Comparison of ENCODE assay signal across 10 mouse cellular contexts in the genomic region with DNA sequence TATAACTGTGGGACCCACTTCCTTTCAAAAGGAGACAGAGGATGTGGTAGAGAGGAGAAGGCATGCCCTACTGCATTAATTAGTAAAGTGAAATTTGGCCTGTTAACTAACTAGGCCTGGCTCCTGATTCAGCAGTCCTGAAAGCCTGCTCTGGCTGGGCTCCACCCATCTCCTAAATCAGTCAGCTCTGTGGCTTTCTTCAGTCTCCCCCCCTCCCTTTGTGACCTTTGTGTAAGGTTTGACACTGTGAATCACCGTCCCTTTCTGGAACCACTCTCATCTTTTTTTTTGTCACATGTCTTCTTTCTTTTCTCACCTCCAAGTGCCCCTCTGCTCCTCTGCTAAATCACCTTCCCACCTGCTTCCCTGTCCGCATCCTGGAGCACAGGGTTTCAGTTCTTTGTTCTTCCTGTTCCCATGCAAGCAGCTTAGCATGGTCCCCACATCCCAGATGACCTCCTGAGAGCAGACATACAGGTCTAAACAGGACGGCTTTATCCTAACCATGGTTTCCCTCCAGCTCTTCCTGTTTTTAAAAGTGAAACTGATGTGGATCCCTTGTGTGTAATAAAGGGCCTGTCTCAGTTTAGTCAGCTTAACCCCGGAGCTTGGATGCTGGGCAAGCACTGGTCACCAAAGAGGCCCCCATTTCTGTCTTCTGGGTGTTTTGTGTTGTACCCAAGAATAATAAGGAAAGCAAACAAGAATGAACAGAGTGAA. TPM values are rescaled to one million over a fixed set of nuclear protein-coding genes. Genes with fewer than 3 reads are reported as not detected.
DNase-seq lines count a peak whose midpoint lies in the region; ATAC-seq and TF ChIP-seq lines count a peak whose summit lies in the region.
"Had no signal": no experiment of that assay in that cellular context is flagged by ENCODE, and none has a peak within 500 bp of the region (broad histone marks: within the 10 kb centered on the region; RNA-seq: fewer than 3 reads in every experiment).

No protein-coding gene starts in this region.

- peaks cover 9% of the 10 kb centered on the region; the same call in 1 of the 2 replicates for H3K4me1 ChIP-seq in kidney, embryonic 15.5 days
- H3K4me1 ChIP-seq in CH12.LX (ENCODE audit: control insufficient read depth in 1 of 2, insufficient read depth in 2 of 2) = peaks cover 15 to 61% of the 10 kb centered on the region in 2 experiments
- no peaks in the 10 kb centered on the region for H3K4me1 ChIP-seq in intestine, embryonic 15.5 days (replicated peaks)
- H3K4me1 ChIP-seq in forebrain, postnatal 0 days (ENCODE audit: insufficient read depth) = no peaks in the 10 kb centered on the region
- H3K4me1 ChIP-seq: forebrain, embryonic 12.5 days had no signal

- no peak for TF ChIP-seq RAD21 in CH12.LX (IDR thresholded peaks at IDR 0.05; ENCODE audit: low read depth, low read length)

- no peak for TF ChIP-seq POLR2A in CH12.LX (IDR thresholded peaks at IDR 0.05; ENCODE audit: low read depth, low read length)

- TF ChIP-seq CTCF in CH12.LX (conservative IDR thresholded peaks at IDR 0.05 in 1 of 2, IDR thresholded peaks at IDR 0.05 in 1 of 2; ENCODE audit: low read depth in 2 of 2, low read length in 2 of 2) = no peak
- TF ChIP-seq CTCF in forebrain, postnatal 0 days (IDR thresholded peaks at IDR 0.05; ENCODE audit: low read depth) = no peak

- TF ChIP-seq EP300 in CH12.LX (IDR thresholded peaks at IDR 0.05; ENCODE audit: low read length) = no peak

- in situ Hi-C loops in CH12.LX (cut with MboI; ENCODE audit: low pct_ligation_motif_present, low pct_unique_long_range_greater_than_20kb, low sequenced_read_pairs) = no loop called here

- no peak for ATAC-seq in kidney, embryonic 15.5 days (replicated peaks; ENCODE audit: low FRiP score)
- peak; percentile 55 for ATAC-seq in common myeloid progenitor, adult 5-6 weeks (replicated peaks; ENCODE audit: low read depth, poor library complexity, severe bottlenecking)
- peak; percentile 49 for ATAC-seq in megakaryocyte progenitor cell, adult 5-6 weeks (replicated peaks; ENCODE audit: poor library complexity)
- no peak for ATAC-seq in intestine, embryonic 15.5 days
- no peak for ATAC-seq in forebrain, postnatal 0 days
- ATAC-seq: intestine, postnatal 0 days had no signal

- H3K4me3 ChIP-seq in kidney, embryonic 15.5 days (replicated peaks) = no peak overlapping the region
- no peak overlapping the region for H3K4me3 ChIP-seq in CH12.LX (replicated peaks in 1 of 3; ENCODE audit: low read depth in 2 of 3, low read length in 2 of 3, poor library complexity in 1 of 3)
- no peak overlapping the region for H3K4me3 ChIP-seq in intestine, embryonic 15.5 days (replicated peaks)
- no peak overlapping the region for H3K4me3 ChIP-seq in forebrain, postnatal 0 days (ENCODE audit: low read depth, low read length)
- H3K4me3 ChIP-seq: forebrain, embryonic 12.5 days had no signal

- H3K79me2 ChIP-seq in CH12.LX (replicated peaks; ENCODE audit: control insufficient read depth, extremely low read depth, insufficient read depth, poor library complexity, severe bottlenecking) = no peaks in the 10 kb centered on the region

- no peaks in the 10 kb centered on the region for H3K36me3 ChIP-seq in kidney, embryonic 15.5 days
- H3K36me3 ChIP-seq in CH12.LX (replicated peaks in 1 of 2; ENCODE audit: control insufficient read depth in 1 of 2, insufficient read depth in 1 of 2, low read length in 1 of 2) = peaks cover 0 to 2% of the 10 kb centered on the region in 2 experiments
- no peaks in the 10 kb centered on the region for H3K36me3 ChIP-seq in intestine, embryonic 15.5 days
- peaks cover 11% of the 10 kb centered on the region; the same call in 1 of the 2 replicates for H3K36me3 ChIP-seq in forebrain, postnatal 0 days (ENCODE audit: insufficient read depth)
- H3K36me3 ChIP-seq: forebrain, embryonic 12.5 days had no signal

- H3K9ac ChIP-seq in kidney, embryonic 15.5 days = no peak overlapping the region
- H3K9ac ChIP-seq in CH12.LX (ENCODE audit: insufficient read depth, low read depth) = peak overlapping the region; percentile 59
- no peak overlapping the region for H3K9ac ChIP-seq in intestine, embryonic 15.5 days
- no peak overlapping the region for H3K9ac ChIP-seq in forebrain, postnatal 0 days
- H3K9ac ChIP-seq: forebrain, embryonic 12.5 days had no signal

- H3K9me3 ChIP-seq in kidney, embryonic 15.5 days (replicated peaks) = no peaks in the 10 kb centered on the region
- H3K9me3 ChIP-seq in CH12.LX (replicated peaks; ENCODE audit: low read length) = no peaks in the 10 kb centered on the region
- H3K9me3 ChIP-seq in intestine, embryonic 15.5 days = no peaks in the 10 kb centered on the region
- H3K9me3 ChIP-seq in forebrain, postnatal 0 days (ENCODE audit: low read length) = no peaks in the 10 kb centered on the region
- H3K9me3 ChIP-seq: forebrain, embryonic 12.5 days had no signal

- DNase-seq in kidney, adult 18-20 months = peak; percentile 7
- peak; percentile 76 for DNase-seq in CH12.LX (ENCODE audit: extremely low read depth)
- no peak for DNase-seq in testis, postnatal 14 days (ENCODE audit: low spot score)
- DNase-seq in forebrain, postnatal 0 days = no peak

- no peak overlapping the region for H3K27ac ChIP-seq in kidney, embryonic 15.5 days
- H3K27ac ChIP-seq in CH12.LX (ENCODE audit: insufficient read depth, low read depth) = no peak overlapping the region
- H3K27ac ChIP-seq in intestine, embryonic 15.5 days = no peak overlapping the region
- no peak overlapping the region for H3K27ac ChIP-seq in forebrain, postnatal 0 days (ENCODE audit: low read depth, low read length)
- H3K27ac ChIP-seq: forebrain, embryonic 12.5 days had no signal

- 42% methylated on average over 4 of the region's 4 CpGs for WGBS in kidney, embryonic 15.5 days
- 48% methylated on average over 4 of the region's 4 CpGs for WGBS in intestine, embryonic 15.5 days
- 54% methylated on average over 4 of the region's 4 CpGs for WGBS in forebrain, postnatal 0 days

- no peaks in the 10 kb centered on the region for H3K27me3 ChIP-seq in kidney, embryonic 15.5 days
- no peaks in the 10 kb centered on the region for H3K27me3 ChIP-seq in CH12.LX (replicated peaks)
- no peaks in the 10 kb centered on the region for H3K27me3 ChIP-seq in intestine, embryonic 15.5 days (replicated peaks)
- no peaks in the 10 kb centered on the region for H3K27me3 ChIP-seq in forebrain, postnatal 0 days (ENCODE audit: insufficient read depth, low read length)
- H3K27me3 ChIP-seq: forebrain, embryonic 12.5 days had no signal

- dilution Hi-C loops in CH12.LX (cut with MboI; ENCODE audit: extremely low pct_ligation_motif_present, extremely low pct_unique_long_range_greater_than_20kb, low sequenced_read_pairs) = no loop called here

- no peak overlapping the region for H3K4me2 ChIP-seq in kidney, embryonic 15.5 days
- H3K4me2 ChIP-seq in CH12.LX (ENCODE audit: insufficient read depth, low read depth, poor library complexity, severe bottlenecking) = peak overlapping the region; percentile 77
- no peak overlapping the region for H3K4me2 ChIP-seq in intestine, embryonic 15.5 days (replicated peaks)
- no peak overlapping the region for H3K4me2 ChIP-seq in forebrain, postnatal 0 days (ENCODE audit: low read depth)
- H3K4me2 ChIP-seq: forebrain, embryonic 12.5 days had no signal

TF ChIP-seq in CH12.LX, 34 proteins besides CTCF, POLR2A, EP300 and RAD21 (continues in another document):
- TF ChIP-seq ZC3H11A (IDR thresholded peaks at IDR 0.05; ENCODE audit: low read depth, low read length) = no peak
- TF ChIP-seq E2F4 (IDR thresholded peaks at IDR 0.05; ENCODE audit: insufficient replicate concordance, low read depth, low read length) = no peak
- peak; percentile 64; the same call in 1 of the 2 replicates for TF ChIP-seq MAX (IDR thresholded peaks at IDR 0.05; ENCODE audit: low read length)
- no peak; the same call in 1 of the 2 replicates for TF ChIP-seq ETS1 (conservative IDR thresholded peaks at IDR 0.05; ENCODE audit: low read depth, low read length)
- no peak for TF ChIP-seq USF1 (IDR thresholded peaks at IDR 0.05; ENCODE audit: low read depth, low read length)
- TF ChIP-seq UBTF (IDR thresholded peaks at IDR 0.05; ENCODE audit: low read depth, low read length) = no peak

RNA-seq across cellular contexts. Expression of a gene that starts 42.6 kb away (rescaled TPM):
- polyA plus RNA-seq in kidney, embryonic 15.5 days (2015; fragmentation: Nextera tagmentation; extraction: Ambion mirVana) = 8.4 and 8.7 TPM in 2 replicates
- total RNA-seq in CH12.LX (2012; rRNA removed) (4.3 and 4.4 TPM in 2 replicates), CH12.LX (2014; rRNA removed) (8.2 and 9.7 TPM in 2 replicates)
- polyA plus RNA-seq in CH12.LX (2012; ENCODE audit: insufficient read length, low read depth) = 7.3 and 8.0 TPM in 2 replicates
- total RNA-seq in common myeloid progenitor, adult 5-6 weeks (2017) = 3.3 and 5.7 TPM in 2 replicates
- total RNA-seq in megakaryocyte progenitor cell, adult 5-6 weeks (2015) = 3.3 and 4.1 TPM in 2 replicates
- total RNA-seq in megakaryocyte progenitor cell, adult 5-6 weeks (2017) = 3.9 and 6.1 TPM in 2 replicates
- polyA plus RNA-seq in intestine, embryonic 15.5 days (2015; fragmentation: Nextera tagmentation; extraction: Ambion mirVana) = 5.4 and 6.6 TPM in 2 replicates
- 33.2 and 35.5 TPM in 2 replicates for total RNA-seq in forebrain, postnatal 0 days (2014; rRNA removed)
- polyA plus RNA-seq in forebrain, postnatal 0 days (2015; fragmentation: Nextera tagmentation; extraction: Ambion mirVana) = 40.4 and 45.1 TPM in 2 replicates

RNA-seq across cellular contexts. Expression of a gene that starts 46.0 kb away (rescaled TPM):
- polyA plus RNA-seq in kidney, embryonic 15.5 days (2015; fragmentation: Nextera tagmentation; extraction: Ambion mirVana) = 211 and 228 TPM in 2 replicates
- 70.5 and 76.7 TPM in 2 replicates for total RNA-seq in CH12.LX (2012; rRNA removed)
- 230 and 250 TPM in 2 replicates for total RNA-seq in CH12.LX (2014; rRNA removed)
- 226 and 278 TPM in 2 replicates for polyA plus RNA-seq in CH12.LX (2012; ENCODE audit: insufficient read length, low read depth)
- 79.9 and 91.3 TPM in 2 replicates for total RNA-seq in common myeloid progenitor, adult 5-6 weeks (2017)
- total RNA-seq in megakaryocyte progenitor cell, adult 5-6 weeks (2015) = 84.4 and 88.0 TPM in 2 replicates
- total RNA-seq in megakaryocyte progenitor cell, adult 5-6 weeks (2017) = 68.8 and 102 TPM in 2 replicates
- polyA plus RNA-seq in intestine, embryonic 15.5 days (2015; fragmentation: Nextera tagmentation; extraction: Ambion mirVana) = 189 and 212 TPM in 2 replicates
- 148 and 162 TPM in 2 replicates for total RNA-seq in forebrain, postnatal 0 days (2014; rRNA removed)
- polyA plus RNA-seq in forebrain, postnatal 0 days (2015; fragmentation: Nextera tagmentation; extraction: Ambion mirVana) = 244 and 249 TPM in 2 replicates

RNA-seq across cellular contexts. Expression of a gene that starts 51.9 kb away (rescaled TPM):
- 80.2 and 80.6 TPM in 2 replicates for polyA plus RNA-seq in kidney, embryonic 15.5 days (2015; fragmentation: Nextera tagmentation; extraction: Ambion mirVana)
- total RNA-seq in CH12.LX (2012; rRNA removed) (85.5 and 108 TPM in 2 replicates), CH12.LX (2014; rRNA removed) (177 and 190 TPM in 2 replicates)
- 121 and 185 TPM in 2 replicates for polyA plus RNA-seq in CH12.LX (2012; ENCODE audit: insufficient read length, low read depth)
- 109 and 112 TPM in 2 replicates for total RNA-seq in common myeloid progenitor, adult 5-6 weeks (2017)
- total RNA-seq in megakaryocyte progenitor cell, adult 5-6 weeks (2015) = 83.7 and 92.7 TPM in 2 replicates
- total RNA-seq in megakaryocyte progenitor cell, adult 5-6 weeks (2017) = 94.4 and 99.1 TPM in 2 replicates
- polyA plus RNA-seq in intestine, embryonic 15.5 days (2015; fragmentation: Nextera tagmentation; extraction: Ambion mirVana) = 64.8 and 69.3 TPM in 2 replicates
- total RNA-seq in forebrain, postnatal 0 days (2014; rRNA removed) = 141 and 143 TPM in 2 replicates
- polyA plus RNA-seq in forebrain, postnatal 0 days (2015; fragmentation: Nextera tagmentation; extraction: Ambion mirVana) = 105 and 112 TPM in 2 replicates

Comparison
In these comparisons a context has a peak if more than half of its experiments do, and no peak if none do; other contexts are left out.
1. DNase-seq: peak in kidney, adult 18-20 months (single experiment) and CH12.LX (single experiment); none in testis, postnatal 14 days (single experiment) and forebrain, postnatal 0 days (single experiment).
2. ATAC-seq: peak in common myeloid progenitor, adult 5-6 weeks (single experiment) and megakaryocyte progenitor cell, adult 5-6 weeks (single experiment); none in kidney, embryonic 15.5 days (single experiment), intestine, embryonic 15.5 days (single experiment) and forebrain, postnatal 0 days (single experiment).